Mouse (Mus musculus) left cerebral cortex, adult 2 months (tissue): Measurements from ENCODE around the gene Ntn5. TPM values are rescaled to one million over a fixed set of nuclear protein-coding genes. Genes with fewer than 3 reads are reported as not detected.

Experiments
- DNase-seq, 2 experiments: peaks; one replicate each; pipeline ENCODE4 v3.0.0; 2021 to 2022; ENCODE audit warnings: low spot score in 2 of 2, mixed read lengths in 1 of 2; ENCODE audit errors: extremely low spot score in 1 of 2
- H3K27ac ChIP-seq: fragments of 200-600 bp; 2 replicates; pipeline ENCODE4 v1.8.1; 2022
- H3K4me3 ChIP-seq: fragments of 200-600 bp; 2 replicates; pipeline ENCODE4 v1.8.1; 2022
- CTCF ChIP-seq: fragments of 200-600 bp; IDR thresholded peaks from 2 replicates; pipeline ENCODE4 v1.8.1; 2022; ENCODE audit warnings: antibody characterized with exemption, mild to moderate bottlenecking, moderate library complexity
- intact Hi-C: fragments of 180-260 bp; cut with DNase I; formaldehyde crosslinking; loops from one replicate; pipeline ENCODE4 v1.15.1; 2025
- total RNA-seq, 2 experiments: library from RNA; stranded (reverse); gene quantifications; 2 replicates each; pipeline ENCODE4 v1.2.3; 2021

Ntn5 gene
- total RNA-seq, 2 experiments from 2014 or later: 6.4 to 6.9 TPM

- intact Hi-C loops: no loop called here
- Histone ChIP-seq H3K27ac (peak overlapping the region; percentile 98), H3K4me3 (peak overlapping the region; percentile 67)
- DNase-seq: peak in 1 of 2 experiments; percentile 63
- no peak for TF ChIP-seq CTCF
These were observed 33.4 kb downstream of the Ntn5 start for GRCm38 (mm10) chr7:45716952-45717917.

DNA sequence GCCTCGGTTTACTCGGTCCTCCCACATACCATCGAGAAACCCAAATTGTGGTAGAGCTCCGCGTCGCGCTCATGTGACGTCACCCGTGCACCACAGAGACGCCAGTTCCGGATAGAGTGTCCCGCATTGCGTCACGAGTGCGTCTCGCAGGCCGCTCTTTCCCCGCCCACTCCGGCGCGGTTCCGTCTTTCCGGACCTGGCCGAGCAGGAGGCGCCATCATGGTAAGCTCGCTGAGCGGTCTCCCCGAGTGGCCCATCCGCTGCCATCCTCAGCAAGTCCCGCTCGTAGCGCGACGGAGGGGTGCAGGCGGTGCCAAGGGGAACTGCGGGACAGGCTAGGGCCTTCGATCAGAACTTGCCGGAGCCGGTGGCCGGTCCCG is 34.1 kb downstream of the Ntn5 start, which contains the start of gene Sphk2:
Gene Sphk2, minus strand, starts transcription at position 85 of the 380 bp plus-strand sequence.
- Histone ChIP-seq H3K4me3 (peak within 1 kb of the TSS; percentile 67), H3K27ac (peak within 1 kb of the TSS; percentile 98)
- peak; percentile 98 for DNase-seq
- intact Hi-C loops: no loop called here
- no peak; the same call in 1 of the 2 replicates for TF ChIP-seq CTCF

DNA sequence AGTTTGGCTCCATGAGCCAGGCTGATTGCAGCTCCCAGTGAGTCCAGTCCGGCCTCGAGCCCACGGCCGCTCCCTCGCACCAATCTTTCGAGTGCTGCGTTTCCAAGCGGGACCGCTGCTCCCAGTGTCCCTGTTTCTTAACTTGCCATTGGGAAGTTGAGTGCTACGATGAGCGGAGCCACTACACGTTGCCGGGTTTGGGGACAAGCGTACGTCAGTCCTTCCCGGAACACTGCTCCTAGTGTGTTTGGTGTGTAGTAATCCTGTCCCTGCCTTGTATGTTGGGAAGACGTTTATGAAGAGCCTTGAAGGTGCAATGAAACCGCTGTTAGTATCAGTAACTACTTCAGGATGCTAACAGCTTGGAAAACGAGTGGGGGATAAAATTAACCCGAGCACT is 34.5 kb downstream of the Ntn5 start:
- Histone ChIP-seq H3K27ac (peak overlapping the region; percentile 98), H3K4me3 (peak overlapping the region; percentile 67)
- DNase-seq: no peak
- TF ChIP-seq CTCF: no peak
- intact Hi-C loops: no loop called here

GRCm38 (mm10) chr7:45719180-45719579 is 35.4 kb downstream of the Ntn5 start:
- DNase-seq: no peak
- H3K4me3 ChIP-seq: peak overlapping the region; percentile 67
- TF ChIP-seq CTCF: no peak
- no peak overlapping the region for H3K27ac ChIP-seq
- intact Hi-C loops: no loop called here

DNA sequence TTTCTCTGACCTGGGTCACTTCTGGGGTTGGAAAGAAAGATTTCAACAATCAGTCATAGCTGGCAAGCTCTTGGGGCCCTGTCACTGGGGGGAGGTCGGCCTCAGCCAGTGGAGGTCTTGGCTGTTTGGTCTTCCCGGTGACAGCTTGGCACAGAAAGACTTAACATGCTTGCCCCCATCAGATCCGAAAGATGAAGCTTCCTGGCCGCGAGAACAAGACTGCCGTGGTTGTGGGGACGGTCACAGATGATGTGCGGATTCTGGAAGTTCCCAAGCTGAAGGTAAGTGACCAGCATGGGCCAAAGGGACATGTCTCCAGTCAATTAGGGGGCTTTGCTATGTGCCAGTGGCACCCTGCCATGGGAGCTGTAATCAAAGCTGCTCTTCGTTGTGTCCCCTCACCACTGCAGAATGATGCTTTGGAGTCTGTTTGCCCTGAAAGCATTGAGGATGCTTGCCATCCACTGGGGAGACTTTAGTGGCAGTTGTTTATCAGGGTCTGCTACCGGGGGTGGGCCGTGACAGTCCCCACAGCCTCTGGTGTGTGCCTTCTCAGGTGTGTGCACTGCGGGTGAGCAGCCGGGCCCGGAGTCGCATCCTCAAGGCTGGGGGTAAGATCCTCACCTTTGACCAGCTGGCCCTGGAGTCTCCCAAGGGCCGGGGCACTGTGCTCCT is 36.1 kb downstream of the Ntn5 start:
- no peak for TF ChIP-seq CTCF
- H3K27ac ChIP-seq: no peak overlapping the region
- H3K4me3 ChIP-seq: no peak overlapping the region
- intact Hi-C loops: no loop called here
- DNase-seq: peak in 1 of 2 experiments; percentile 9

- intact Hi-C loops: no loop called here
- peak in 1 of 2 experiments; percentile 7 for DNase-seq
- TF ChIP-seq CTCF: peak; percentile 28
- H3K27ac ChIP-seq: no peak within 1 kb of the TSS
- H3K4me3 ChIP-seq: no peak within 1 kb of the TSS
These were observed 36.8 kb downstream of the Ntn5 start, which contains the start of gene Fam83e for GRCm38 (mm10) chr7:45720413-45721233. Fam83e (plus strand) TSS chr7:45721212.

DNA sequence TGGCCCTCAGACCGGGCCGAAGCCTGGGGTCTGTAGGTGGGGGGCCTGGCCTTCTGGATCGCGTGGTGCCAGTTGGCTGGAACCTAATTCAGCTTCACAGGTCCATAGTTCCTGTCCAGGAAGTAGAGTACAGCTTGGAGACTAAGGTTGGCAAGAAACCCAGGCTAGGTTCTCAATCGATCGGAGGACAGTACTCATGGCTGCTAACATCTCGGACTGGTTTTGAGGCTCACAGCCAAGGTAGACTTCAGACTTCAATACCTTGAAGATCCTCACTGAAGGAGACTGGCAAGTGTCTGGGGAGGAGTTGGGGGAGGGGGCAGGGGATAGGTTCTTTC is 37.4 kb downstream of the Ntn5 start:
- Histone ChIP-seq H3K27ac (no peak overlapping the region), H3K4me3 (no peak overlapping the region)
- intact Hi-C loops: no loop called here
- TF ChIP-seq CTCF: no peak
- no peak for DNase-seq

DNA sequence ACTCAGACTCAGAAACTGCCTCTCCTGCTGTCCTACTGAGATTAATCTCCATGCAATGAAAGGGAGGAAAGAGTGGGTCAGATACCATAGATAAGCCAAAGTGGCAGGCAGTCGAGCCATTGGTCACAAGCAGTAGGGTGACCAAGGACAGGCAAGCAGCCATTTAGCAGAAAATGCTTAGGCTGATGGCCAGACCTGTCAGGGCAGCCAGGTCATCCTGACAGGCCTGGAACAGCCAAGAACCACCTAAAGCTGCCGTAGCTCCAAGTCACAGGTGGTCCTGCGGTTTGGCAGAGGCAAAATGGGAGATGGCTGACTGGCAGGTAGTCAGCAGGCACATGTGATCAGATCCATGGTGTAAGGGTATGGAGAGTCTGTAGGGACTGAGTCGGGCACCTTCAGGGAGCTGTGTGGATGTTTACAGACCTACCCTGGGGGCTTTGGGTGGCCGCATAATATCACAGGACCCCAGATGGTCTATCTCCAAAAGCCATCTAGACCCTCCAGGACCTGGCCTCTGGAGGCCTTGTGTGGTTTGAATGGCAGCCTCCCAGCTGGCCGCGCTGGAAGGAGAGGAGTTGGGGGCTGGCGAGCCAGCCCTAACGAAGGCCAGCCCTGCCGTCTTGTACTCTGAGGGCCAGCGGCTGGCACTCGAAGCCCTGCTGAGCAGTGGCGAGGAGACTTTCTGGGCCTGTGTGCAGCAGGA is 38.0 kb downstream of the Ntn5 start:
- intact Hi-C loops: no loop called here
- no peak for TF ChIP-seq CTCF
- no peak for DNase-seq
- no peak overlapping the region for H3K4me3 ChIP-seq
- no peak overlapping the region for H3K27ac ChIP-seq

GRCm38 (mm10) chr7:45722348-45722713 is 38.5 kb downstream of the Ntn5 start:
- DNase-seq: peak in 1 of 2 experiments; percentile 6
- intact Hi-C loops: no loop called here
- no peak; the same call in 1 of the 2 replicates for TF ChIP-seq CTCF
- no peak overlapping the region for H3K27ac ChIP-seq
- H3K4me3 ChIP-seq: no peak overlapping the region

DNA sequence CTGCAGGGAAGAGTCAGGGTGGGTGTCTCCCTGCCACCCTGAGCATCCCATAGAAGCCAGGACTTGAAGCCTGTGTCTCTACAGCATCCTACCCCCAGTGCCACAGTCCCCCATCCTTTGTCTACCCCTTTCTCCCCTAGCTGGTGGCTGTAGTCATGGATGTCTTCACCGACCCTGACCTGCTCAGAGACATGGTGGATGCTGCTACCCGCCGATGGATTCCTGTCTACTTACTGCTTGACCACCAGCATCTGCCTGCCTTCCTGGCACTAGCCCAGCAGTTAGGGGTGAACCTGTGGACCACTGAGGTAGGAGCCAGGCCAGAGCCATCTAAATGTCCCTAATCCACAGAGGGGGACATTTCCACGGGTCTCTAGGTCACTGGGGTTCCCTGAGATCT is 39.5 kb downstream of the Ntn5 start:
- no peak for DNase-seq
- no peak overlapping the region for H3K4me3 ChIP-seq
- no peak for TF ChIP-seq CTCF
- intact Hi-C loops: no loop called here
- no peak overlapping the region for H3K27ac ChIP-seq

DNA sequence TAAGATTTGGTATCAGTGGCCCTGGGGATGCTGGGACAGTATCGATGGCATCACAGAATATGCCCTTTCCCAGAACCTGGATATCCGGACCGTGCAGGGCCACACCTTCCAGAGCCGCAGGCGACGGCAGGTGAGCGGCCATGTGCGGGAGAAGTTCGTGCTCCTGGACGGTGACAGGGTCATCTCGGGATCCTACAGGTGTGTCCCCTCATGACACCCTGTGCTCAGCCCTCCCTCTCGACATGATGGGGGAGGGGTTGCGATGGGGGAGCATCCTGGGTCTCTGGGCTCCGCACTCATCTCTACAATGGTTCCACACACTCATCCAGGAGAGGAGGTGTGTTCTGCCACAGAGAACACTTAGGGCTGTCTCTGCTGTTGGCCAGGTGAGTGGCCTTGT is 40.0 kb downstream of the Ntn5 start:
- no peak overlapping the region for H3K4me3 ChIP-seq
- no peak for TF ChIP-seq CTCF
- intact Hi-C loops: no loop called here
- H3K27ac ChIP-seq: no peak overlapping the region
- DNase-seq: no peak
